Mouse (Mus musculus) stomach, postnatal 0 days (tissue): ENCODE results near the gene Atg9b. TPM values are rescaled to one million over a fixed set of nuclear protein-coding genes. Genes with fewer than 3 reads are reported as not detected.

ENCODE experiments used
- ATAC-seq: fragments of 200-750 bp; cut with Nextera tagmentation; 2 replicates; pipeline ENCODE4 v1.8.0; 2017; ENCODE audit not compliant: low FRiP score, low TSS enrichment
- DNase-seq: peaks from one replicate; pipeline ENCODE4 v3.0.0-alpha.2; 2016; ENCODE audit warnings: low spot score
- H3K27ac ChIP-seq: fragments of 300-500 bp; sonication (generic); replicated peaks from 2 replicates; pipeline ENCODE4 v1.5.1; 2014; ENCODE audit warnings: mild to moderate bottlenecking, control low read depth
- H3K27me3 ChIP-seq: fragments of 300-500 bp; sonication (generic); 2 replicates; pipeline ENCODE4 v1.6.1; 2014; ENCODE audit warnings: low read length; ENCODE audit not compliant: control insufficient read depth, insufficient read depth
- H3K36me3 ChIP-seq: fragments of 300-500 bp; sonication (generic); 2 replicates; pipeline ENCODE4 v1.6.1; 2014; ENCODE audit warnings: low read length, mixed read lengths; ENCODE audit not compliant: control insufficient read depth, insufficient read depth
- H3K4me1 ChIP-seq: fragments of 300-500 bp; sonication (generic); replicated peaks from 2 replicates; pipeline ENCODE4 v1.6.1; 2014; ENCODE audit warnings: antibody characterized with exemption; ENCODE audit not compliant: control insufficient read depth, insufficient read depth
- H3K4me2 ChIP-seq: fragments of 300-500 bp; sonication (generic); replicated peaks from 2 replicates; pipeline ENCODE4 v1.6.1; 2014; ENCODE audit warnings: low read depth, mild to moderate bottlenecking, control low read depth, moderate library complexity
- H3K4me3 ChIP-seq: fragments of 300-500 bp; sonication (generic); 2 replicates; pipeline ENCODE4 v1.5.1; 2014; ENCODE audit warnings: low read depth, low read length, control low read depth
- H3K9ac ChIP-seq: fragments of 300-500 bp; sonication (generic); 2 replicates; pipeline ENCODE4 v1.6.1; 2014; ENCODE audit warnings: mild to moderate bottlenecking, low read length, control low read depth, mixed read lengths
- H3K9me3 ChIP-seq: fragments of 300-500 bp; sonication (generic); 2 replicates; pipeline ENCODE4 v1.6.1; 2016; ENCODE audit warnings: low read length; ENCODE audit not compliant: control insufficient read depth
- CTCF ChIP-seq: IDR thresholded peaks from 2 replicates; pipeline ENCODE4 v1.5.1; 2016; ENCODE audit warnings: antibody characterized with exemption, low read depth, mild to moderate bottlenecking, moderate library complexity
- EP300 ChIP-seq: optimal IDR thresholded peaks from 2 replicates; pipeline ENCODE3; 2016; ENCODE audit warnings: antibody characterized with exemption
- WGBS: fragments of 180-500 bp; shearing (Covaris S2); extraction: QIAGEN DNeasy Blood & Tissue Kit; methylation state at CpG from one replicate; pipeline ENCODE4 v1.1.7; 2014; 5-methylcytosine and 5-hydroxymethylcytosine counted together
- polyA plus RNA-seq: library from polyadenylated mRNA; unstranded; fragments of >200 nt; fragmentation: Nextera tagmentation; extraction: Ambion mirVana; gene quantifications from 2 replicates; pipeline ENCODE4 v1.2.1, GENCODE M21; 2015

Gene Atg9b
- polyA plus RNA-seq, 1 experiment from 2014 or later, result 4.1 TPM

- no peaks in the 10 kb centered on the region; the same call in 1 of the 2 replicates for H3K27me3 ChIP-seq
- H3K4me2 ChIP-seq, result peak overlapping the region; percentile 91
- DNase-seq, result peak; percentile 81
- H3K27ac ChIP-seq, result peak overlapping the region; percentile 30
- H3K9me3 ChIP-seq, result no peaks in the 10 kb centered on the region
- peak overlapping the region; percentile 57 for H3K9ac ChIP-seq
- no peak for TF ChIP-seq EP300
- peak; percentile 56 for TF ChIP-seq CTCF
- H3K36me3 ChIP-seq, result no peaks in the 10 kb centered on the region
- H3K4me1 ChIP-seq, result 0 out of 2 replicates have a peak, but pooled peaks cover 5% of the 10 kb centered on the region
- peak overlapping the region; percentile 42 for H3K4me3 ChIP-seq
- under 1% methylated on average over 57 of the region's 73 CpGs for WGBS
- ATAC-seq, result peak; percentile 40; the same call in 1 of the 2 replicates
These were observed 4.4 kb downstream of the Atg9b start for GRCm38 (mm10) chr5:24387264-24388241.

DNA sequence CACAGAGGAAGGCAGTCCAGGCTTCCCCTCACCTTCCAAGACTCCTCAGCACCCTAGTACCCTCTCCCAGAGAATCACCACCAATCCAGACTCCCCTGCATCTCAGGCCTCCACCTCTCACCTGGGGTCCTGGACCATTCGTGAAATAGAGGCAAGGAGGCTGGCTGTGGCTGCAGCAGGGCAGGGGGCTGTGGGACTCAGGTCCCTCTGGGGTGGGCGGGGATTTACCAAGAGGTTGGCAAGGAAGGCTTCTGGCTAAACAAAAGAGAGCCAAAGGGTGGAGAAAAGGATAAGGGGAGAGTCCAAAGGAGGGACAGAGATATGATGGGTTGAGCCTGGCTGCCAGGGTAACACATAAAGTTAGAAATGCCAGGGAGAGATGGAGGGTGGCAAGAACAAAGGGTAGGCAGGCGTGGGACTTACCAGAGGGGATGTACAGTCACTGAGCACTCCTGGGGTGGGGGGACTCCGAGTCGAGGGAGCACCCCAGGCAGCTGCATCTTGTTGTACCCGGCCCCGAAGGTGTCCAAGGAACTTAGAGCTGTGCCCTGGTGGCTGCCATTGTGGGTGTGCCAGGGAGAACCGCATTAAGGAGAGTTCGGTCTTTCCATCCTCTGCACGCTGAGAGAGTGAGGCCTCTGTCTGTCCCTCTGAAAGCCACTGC is 5.9 kb downstream of the Atg9b start:
- H3K4me3 ChIP-seq, result no peak overlapping the region
- no peak overlapping the region for H3K4me2 ChIP-seq
- H3K27me3 ChIP-seq, result no peaks in the 10 kb centered on the region; the same call in 1 of the 2 replicates
- no peaks in the 10 kb centered on the region for H3K36me3 ChIP-seq
- no peak for DNase-seq
- H3K27ac ChIP-seq, result no peak overlapping the region
- ATAC-seq, result no peak
- no peaks in the 10 kb centered on the region for H3K9me3 ChIP-seq
- TF ChIP-seq EP300 (no peak), CTCF (no peak)
- H3K4me1 ChIP-seq, result 0 out of 2 replicates have a peak, but pooled peaks cover 5% of the 10 kb centered on the region
- WGBS, result 88% methylated on average over 10 of the region's 10 CpGs
- H3K9ac ChIP-seq, result no peak overlapping the region

- H3K27ac ChIP-seq, result no peak overlapping the region
- no peaks in the 10 kb centered on the region; the same call in 1 of the 2 replicates for H3K27me3 ChIP-seq
- WGBS, result 90% methylated on average over 5 of the region's 5 CpGs
- H3K4me2 ChIP-seq, result no peak overlapping the region
- no peak overlapping the region for H3K9ac ChIP-seq
- ATAC-seq (no peak), DNase-seq (no peak)
- TF ChIP-seq CTCF, result no peak
- no peak for TF ChIP-seq EP300
- no peak overlapping the region for H3K4me3 ChIP-seq
- H3K36me3 ChIP-seq, result no peaks in the 10 kb centered on the region
- no peaks in the 10 kb centered on the region for H3K9me3 ChIP-seq
- 0 out of 2 replicates have a peak, but pooled peaks cover 5% of the 10 kb centered on the region for H3K4me1 ChIP-seq
These were observed 6.6 kb downstream of the Atg9b start for GRCm38 (mm10) chr5:24385374-24385773.

- Histone ChIP-seq H3K4me1 (0 out of 2 replicates have a peak, but pooled peaks cover 5% of the 10 kb centered on the region), H3K9ac (no peak overlapping the region), H3K4me2 (no peak overlapping the region), H3K27me3 (no peaks in the 10 kb centered on the region; the same call in 1 of the 2 replicates), H3K4me3 (no peak overlapping the region), H3K27ac (peak overlapping the region; percentile 24; the same call in 1 of the 2 replicates), H3K9me3 (no peaks in the 10 kb centered on the region), H3K36me3 (no peaks in the 10 kb centered on the region)
- DNase-seq (no peak), ATAC-seq (no peak)
- TF ChIP-seq EP300, result no peak
- TF ChIP-seq CTCF, result no peak
- WGBS, result 59% methylated on average over 6 of the region's 6 CpGs
These were observed 7.5 kb downstream of the Atg9b start for GRCm38 (mm10) chr5:24384407-24384806.

GRCm38 (mm10) chr5:24383026-24383859 is 8.7 kb downstream of the Atg9b start:
- DNase-seq (peak; percentile 94), ATAC-seq (peak; percentile 90)
- TF ChIP-seq EP300, result no peak
- peak; percentile 74 for TF ChIP-seq CTCF
- Histone ChIP-seq H3K4me3 (peak overlapping the region; percentile 32), H3K9me3 (no peaks in the 10 kb centered on the region), H3K4me2 (peak overlapping the region; percentile 59), H3K27ac (peak overlapping the region; percentile 24), H3K27me3 (no peaks in the 10 kb centered on the region; the same call in 1 of the 2 replicates), H3K9ac (peak overlapping the region; percentile 38; the same call in 1 of the 2 replicates), H3K36me3 (no peaks in the 10 kb centered on the region), H3K4me1 (0 out of 2 replicates have a peak, but pooled peaks cover 5% of the 10 kb centered on the region)
- 2% methylated on average over 34 of the region's 34 CpGs for WGBS
